Mouse (Mus musculus) kidney, adult 11 months (tissue): ENCODE measurements around the gene Atad5.
A peak's percentile ranks its signal among the peaks of the same experiment; 100 is the strongest.

Experiments used
- DNase-seq: peaks from one replicate; pipeline ENCODE4 v3.0.0; 2022

Atad5 gene

DNA sequence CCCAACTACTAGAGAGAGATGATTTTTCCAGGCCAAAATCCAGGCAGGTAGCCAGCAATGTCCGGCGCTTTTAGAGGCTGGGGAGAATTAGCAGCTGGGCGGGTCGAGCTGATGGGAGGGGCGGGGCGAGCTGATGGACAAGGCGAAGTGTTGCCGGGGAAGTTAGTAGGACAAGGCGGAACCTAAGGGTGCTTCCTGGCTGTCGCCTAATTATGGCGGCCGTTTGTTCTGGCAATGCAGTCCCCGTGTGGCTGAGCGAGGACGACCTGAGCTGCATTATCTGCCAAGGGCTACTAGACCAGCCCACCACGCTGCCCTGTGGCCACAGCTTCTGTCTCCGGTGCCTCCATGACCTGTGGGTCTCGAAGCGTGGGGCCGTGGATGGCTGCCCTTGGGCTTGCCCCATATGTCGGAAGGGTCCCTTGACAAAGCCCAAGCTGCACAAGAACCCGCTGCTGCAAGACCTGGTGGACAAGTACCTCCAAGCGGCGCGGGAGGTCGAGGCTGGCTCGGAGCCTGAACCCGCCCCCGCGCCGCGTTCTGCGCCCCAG lies 94.6 kb downstream of the Atad5 start, which contains the start of gene Rnf135:
Rnf135 (plus strand) TSS at position 147 of the 551 bp plus-strand sequence.
- DNase-seq = peak; percentile 92

DNA sequence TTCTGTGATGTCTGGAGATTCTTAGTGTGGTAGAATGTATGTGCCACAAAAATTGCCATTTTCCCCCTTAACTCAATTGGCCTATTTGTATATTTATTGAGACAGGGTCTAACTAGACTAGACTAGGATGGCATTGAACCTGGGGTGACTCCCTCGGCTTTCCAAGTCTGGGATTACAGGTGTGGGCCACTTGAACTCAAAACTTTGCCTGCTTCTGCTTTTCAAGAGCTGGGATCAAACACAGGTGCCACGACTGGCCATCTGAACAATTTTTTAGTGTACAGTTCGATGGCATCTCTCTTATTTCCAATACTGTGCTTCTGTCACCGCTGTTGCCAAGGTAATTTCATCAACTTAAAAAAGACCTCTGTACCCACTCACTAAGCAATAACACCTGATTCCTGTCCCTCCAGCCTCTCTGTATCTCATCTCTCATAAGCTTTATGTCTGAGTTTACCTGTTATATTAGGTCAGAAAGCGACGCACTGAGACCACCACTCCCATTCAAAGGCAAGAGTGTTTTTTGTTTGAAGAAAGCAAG lies 95.4 kb downstream of the Atad5 start:
- DNase-seq = no peak
